Mouse (Mus musculus) kidney, adult 2 months (tissue): Measurements from ENCODE around the gene Hnrnpl. TPM values are rescaled to one million over a fixed set of nuclear protein-coding genes. Genes with fewer than 3 reads are reported as not detected.

Experiments used
- DNase-seq: peaks from one replicate; pipeline ENCODE4 v3.0.0; 2021
- H3K27ac ChIP-seq: fragments of 200-500 bp; 2 replicates; pipeline ENCODE4 v1.5.1; 2012; ENCODE audit warnings: low read depth, low read length, control low read depth, inconsistent platforms; ENCODE audit not compliant: insufficient read depth
- H3K27me3 ChIP-seq: fragments of 200-500 bp; replicated peaks from 2 replicates; pipeline ENCODE4 v1.6.1; 2012; ENCODE audit warnings: mild to moderate bottlenecking, moderate library complexity, low read length, inconsistent platforms; ENCODE audit not compliant: control insufficient read depth, insufficient read depth
- H3K36me3 ChIP-seq: fragments of 200-500 bp; 2 replicates; pipeline ENCODE4 v1.6.1; 2012; ENCODE audit warnings: mild to moderate bottlenecking, moderate library complexity, low read length, inconsistent platforms; ENCODE audit not compliant: control insufficient read depth, insufficient read depth
- H3K4me1 ChIP-seq: fragments of 200-500 bp; 2 replicates; pipeline ENCODE4 v1.6.1; 2011; ENCODE audit warnings: low read length; ENCODE audit not compliant: control insufficient read depth, insufficient read depth
- H3K4me3 ChIP-seq: fragments of 200-500 bp; 2 replicates; pipeline ENCODE4 v1.5.1; 2011; ENCODE audit warnings: mild to moderate bottlenecking, low read depth, low read length, control low read depth; ENCODE audit not compliant: insufficient read depth
- CTCF ChIP-seq: fragments of 200-500 bp; conservative IDR thresholded peaks from 2 replicates; pipeline ENCODE4 v1.5.1; 2011; ENCODE audit warnings: low read depth, mild to moderate bottlenecking, control low read depth, low read length, moderate library complexity, mixed read lengths; ENCODE audit not compliant: insufficient read depth, insufficient read length
- POLR2A ChIP-seq: fragments of 200-500 bp; IDR thresholded peaks from one replicate; pipeline ENCODE4 v1.6.1; 2011; ENCODE audit warnings: low read depth, low read length, control low read depth
- WGBS: fragments of 180-500 bp; shearing (Covaris S2); methylation state at CpG from one replicate; pipeline ENCODE4 v1.1.7; 2018; 5-methylcytosine and 5-hydroxymethylcytosine counted together
- polyA plus RNA-seq: library from polyadenylated mRNA; depleted of rRNA; stranded (reverse); fragments of >200 nt; gene quantifications from 2 replicates; pipeline ENCODE4 v1.2.3, GENCODE M21; 2012

The Hnrnpl gene
- polyA plus RNA-seq, 1 experiment, result 214 TPM

DNA sequence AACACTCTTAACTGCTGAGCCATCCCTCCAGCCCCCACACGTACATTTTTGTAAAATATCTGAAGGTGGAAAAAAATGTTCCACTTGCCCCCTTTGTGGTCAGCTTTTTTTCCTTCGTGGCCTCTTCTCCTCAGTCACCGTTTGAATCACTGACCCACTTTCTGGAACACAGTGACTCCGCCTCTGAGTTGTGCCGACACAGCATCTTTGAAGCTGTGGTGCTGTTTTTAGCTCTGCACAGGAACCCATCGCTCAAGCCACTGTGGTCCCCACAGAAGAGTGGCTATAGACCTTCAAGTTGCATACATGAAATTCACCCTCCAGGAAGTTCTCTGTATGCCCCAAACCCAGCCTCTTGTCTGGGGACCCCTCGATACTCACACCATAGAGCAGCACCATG is 27.5 kb upstream of the Hnrnpl start:
- Histone ChIP-seq H3K4me1 (no peaks in the 10 kb centered on the region), H3K4me3 (no peak overlapping the region), H3K27me3 (no peaks in the 10 kb centered on the region), H3K36me3 (no peaks in the 10 kb centered on the region), H3K27ac (no peak overlapping the region)
- 50% methylated on average over 7 of the region's 7 CpGs for WGBS
- DNase-seq, result peak; percentile 58
- TF ChIP-seq POLR2A, result no peak
- TF ChIP-seq CTCF, result no peak

DNA sequence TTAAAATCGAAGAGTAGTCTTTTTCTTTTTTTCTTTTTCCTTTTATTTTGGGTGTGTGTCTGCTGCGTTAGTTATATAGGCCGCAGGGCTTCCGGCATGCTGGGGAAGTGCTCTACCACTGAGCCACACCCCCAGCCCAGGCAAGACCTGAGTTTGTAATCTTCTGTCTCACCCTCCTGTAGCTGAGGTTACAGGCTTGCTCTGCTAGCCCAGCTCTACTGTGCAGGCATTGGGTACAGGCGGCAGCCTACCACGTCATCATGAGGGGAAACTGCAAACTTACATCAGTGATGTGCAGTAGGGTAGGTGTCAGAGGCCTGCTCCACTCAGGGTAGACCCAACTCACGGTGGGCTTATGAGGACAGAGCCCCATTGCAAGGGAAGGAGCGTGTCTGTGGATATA is 27.1 kb upstream of the Hnrnpl start:
- H3K27me3 ChIP-seq, result no peaks in the 10 kb centered on the region
- DNase-seq, result no peak
- no peak overlapping the region for H3K4me3 ChIP-seq
- no peaks in the 10 kb centered on the region for H3K4me1 ChIP-seq
- TF ChIP-seq POLR2A (no peak), CTCF (no peak)
- no peaks in the 10 kb centered on the region; the same call in 1 of the 2 replicates for H3K36me3 ChIP-seq
- H3K27ac ChIP-seq, result no peak overlapping the region
- 89% methylated on average over 8 of the region's 8 CpGs for WGBS

DNA sequence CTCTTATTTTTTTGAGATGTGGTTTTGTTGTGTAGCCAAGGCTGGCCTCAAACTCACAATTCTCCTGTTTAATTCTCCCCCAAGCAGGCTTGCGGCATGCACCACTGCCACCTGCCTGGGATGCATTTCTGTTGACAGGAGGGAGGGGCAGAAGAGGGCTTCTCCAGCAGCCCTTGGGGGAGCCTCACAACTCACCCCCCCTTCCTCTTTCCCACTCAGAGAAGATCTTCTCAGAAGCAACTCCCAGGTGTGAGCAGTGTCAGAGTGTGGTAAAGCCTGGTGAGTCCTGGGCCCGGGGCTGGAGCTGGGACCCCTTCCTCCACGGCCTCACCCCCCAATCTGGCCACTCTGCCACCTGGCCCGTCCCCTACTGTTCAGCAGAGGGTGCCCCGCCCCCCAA is 23.2 kb upstream of the Hnrnpl start:
- H3K4me1 ChIP-seq, result no peaks in the 10 kb centered on the region
- WGBS, result 87% methylated on average over 5 of the region's 5 CpGs
- DNase-seq, result no peak

DNA sequence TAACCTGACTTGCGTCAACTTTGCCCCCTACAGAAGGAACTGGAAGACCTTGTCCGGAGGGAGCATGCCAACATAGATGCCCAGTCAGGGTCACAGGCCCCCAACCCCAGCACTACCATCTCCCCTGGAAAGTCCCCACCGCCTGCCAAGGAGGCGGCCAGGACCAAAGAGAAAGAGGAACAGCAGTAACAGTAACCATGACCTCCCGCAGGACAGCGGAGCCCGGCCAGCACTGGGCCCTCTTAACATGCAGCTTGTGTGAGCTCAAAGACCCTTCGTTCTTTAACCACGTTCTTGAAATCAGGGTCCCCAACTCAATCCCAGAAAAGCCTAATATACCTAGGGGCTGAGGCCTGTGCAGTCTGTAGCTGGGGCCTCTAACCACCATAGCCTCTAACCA is 20.5 kb upstream of the Hnrnpl start:
- no peaks in the 10 kb centered on the region for H3K4me1 ChIP-seq
- H3K27ac ChIP-seq, result no peak overlapping the region
- DNase-seq, result no peak
- H3K27me3 ChIP-seq, result no peaks in the 10 kb centered on the region
- H3K4me3 ChIP-seq, result no peak overlapping the region
- no peaks in the 10 kb centered on the region; the same call in 1 of the 2 replicates for H3K36me3 ChIP-seq
- WGBS, result 96% methylated on average over 9 of the region's 9 CpGs
- TF ChIP-seq CTCF (no peak), POLR2A (no peak)

More for the DNA sequence above, 23.2 kb upstream of the Hnrnpl start:
- Histone ChIP-seq H3K36me3 (no peaks in the 10 kb centered on the region; the same call in 1 of the 2 replicates), H3K4me3 (no peak overlapping the region), H3K27ac (no peak overlapping the region), H3K27me3 (no peaks in the 10 kb centered on the region)
- TF ChIP-seq CTCF (no peak), POLR2A (no peak)

DNA sequence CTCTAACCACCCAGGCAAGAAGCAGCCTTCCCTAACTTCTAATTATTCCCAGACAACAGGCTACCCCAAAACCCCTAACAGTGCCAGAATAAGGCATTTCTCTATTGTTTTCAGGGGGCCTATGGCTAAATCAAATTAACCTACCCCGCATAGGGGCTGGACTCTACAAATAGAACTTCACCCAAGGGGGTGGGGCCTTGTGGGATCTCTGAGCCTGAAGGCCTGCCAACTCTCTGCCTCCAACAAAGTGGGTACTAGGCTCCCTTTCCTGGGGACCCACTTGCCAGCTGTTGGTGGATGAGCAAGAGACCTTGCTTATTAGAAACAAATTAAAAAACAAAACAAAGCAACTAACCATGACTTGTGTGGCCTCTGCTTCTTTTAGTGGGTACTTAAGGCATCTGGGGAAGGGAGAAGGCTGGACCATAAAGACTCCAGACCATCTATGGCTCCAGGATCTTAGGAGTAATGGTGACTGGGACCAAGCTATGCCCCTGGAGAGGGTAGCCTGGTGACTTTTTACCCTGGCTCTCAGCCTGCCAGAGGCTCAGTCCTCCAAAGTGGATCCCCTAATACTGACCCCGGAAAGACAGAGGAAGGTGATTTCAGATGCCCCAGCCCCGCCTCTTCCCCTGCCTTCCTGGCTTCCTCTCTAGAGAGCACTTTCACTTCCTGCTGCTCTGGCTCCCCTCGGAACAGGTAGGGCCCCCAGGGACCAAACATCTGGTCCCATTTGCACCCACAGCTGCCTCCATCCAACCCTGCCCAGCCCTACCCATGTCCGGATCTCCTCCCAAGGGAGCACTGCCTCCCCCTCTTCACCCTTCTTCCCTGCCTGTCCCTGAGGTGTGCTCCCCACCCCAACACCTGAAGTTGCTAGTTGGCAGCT is 19.8 kb upstream of the Hnrnpl start, which contains the start of gene Rinl:
Gene Rinl, plus strand, starts transcription at position 663 of the 889 bp plus-strand sequence.
- DNase-seq, result no peak
- Histone ChIP-seq H3K4me1 (no peaks in the 10 kb centered on the region), H3K4me3 (no peak within 1 kb of the TSS), H3K36me3 (no peaks in the 10 kb centered on the region; the same call in 1 of the 2 replicates), H3K27me3 (no peaks in the 10 kb centered on the region), H3K27ac (no peak within 1 kb of the TSS)
- 65% methylated on average over 5 of the region's 5 CpGs for WGBS
- TF ChIP-seq POLR2A, result no peak
- TF ChIP-seq CTCF, result no peak

DNA sequence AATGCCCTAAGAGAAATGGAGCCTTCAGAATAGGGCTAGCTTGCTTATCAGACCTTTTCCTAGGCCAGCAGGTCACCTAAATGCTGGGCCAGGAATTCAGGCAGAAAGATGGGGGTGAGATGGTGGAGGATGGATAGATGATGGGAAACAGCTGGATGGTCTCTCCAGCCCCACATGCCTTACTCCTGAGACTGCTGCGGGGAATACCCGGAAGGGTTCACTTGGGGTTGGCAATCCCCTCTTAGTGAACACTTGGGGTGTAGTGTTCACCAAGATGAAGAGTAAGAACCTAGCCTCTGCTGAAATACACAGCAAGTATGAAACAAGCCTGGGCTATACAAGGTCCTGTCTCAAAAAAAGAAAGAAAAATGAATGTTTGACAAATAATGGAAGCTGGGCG is 19.1 kb upstream of the Hnrnpl start:
- Histone ChIP-seq H3K36me3 (no peaks in the 10 kb centered on the region; the same call in 1 of the 2 replicates), H3K27ac (no peak overlapping the region), H3K4me1 (no peaks in the 10 kb centered on the region), H3K4me3 (no peak overlapping the region), H3K27me3 (no peaks in the 10 kb centered on the region)
- 65% methylated on average over 3 of the region's 3 CpGs for WGBS
- no peak for DNase-seq
- no peak for TF ChIP-seq POLR2A
- TF ChIP-seq CTCF, result no peak

DNA sequence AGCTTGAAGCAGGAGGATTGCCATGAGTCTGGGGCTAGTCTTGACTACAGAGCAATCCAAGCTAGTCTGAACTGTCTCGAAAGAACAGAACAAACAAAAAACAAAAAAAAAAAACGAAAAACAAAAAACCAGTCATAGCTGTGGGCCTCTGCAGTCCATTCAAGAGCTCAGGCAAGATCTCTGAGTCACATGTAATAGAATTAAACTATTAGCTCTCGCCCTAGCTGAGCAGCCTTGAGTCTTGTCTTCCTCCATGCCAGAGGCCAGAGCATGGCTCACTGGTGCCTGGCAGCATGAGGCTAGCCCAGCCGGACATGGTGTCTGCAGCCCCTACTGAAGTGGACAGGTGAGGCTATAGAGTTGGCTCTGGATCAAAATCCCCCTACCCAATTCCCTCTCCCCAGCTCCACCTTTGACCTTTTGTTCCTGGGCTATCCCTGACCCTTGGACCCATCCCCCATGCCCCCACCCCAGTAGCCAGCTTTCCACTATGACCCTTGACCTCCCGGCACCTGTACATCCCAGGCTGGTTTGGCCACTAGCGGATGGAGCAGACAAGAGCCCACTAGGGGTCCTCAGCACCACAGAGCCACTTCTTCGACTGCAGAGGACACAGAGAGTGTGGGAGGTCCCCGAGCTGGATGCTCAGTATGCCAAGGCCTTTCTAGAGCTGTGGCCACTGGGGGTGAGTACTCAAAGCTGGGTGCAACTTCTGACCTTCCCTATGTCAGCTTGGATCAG is 18.1 kb upstream of the Hnrnpl start:
- WGBS, result 54% methylated on average over 8 of the region's 8 CpGs
- Histone ChIP-seq H3K4me3 (no peak overlapping the region), H3K27ac (no peak overlapping the region), H3K4me1 (no peaks in the 10 kb centered on the region), H3K27me3 (no peaks in the 10 kb centered on the region), H3K36me3 (no peaks in the 10 kb centered on the region; the same call in 1 of the 2 replicates)
- DNase-seq, result peak; percentile 45
- peak; percentile 37; the same call in 1 of the 2 replicates for TF ChIP-seq CTCF
- TF ChIP-seq POLR2A, result no peak
